Comparison of ENCODE assay signal across 20 mouse cellular contexts in genomic region chr9:118161536-118161935, GRCm38 (mm10). TPM values are rescaled to one million over a fixed set of nuclear protein-coding genes. Genes with fewer than 3 reads are reported as not detected.
A peak's percentile ranks its signal among the peaks of the same experiment; 100 is the strongest.
DNase-seq lines count a peak whose midpoint lies in the region; ATAC-seq and TF ChIP-seq lines count a peak whose summit lies in the region.
"Had no signal": no experiment of that assay in that cellular context is flagged by ENCODE, and none has a peak within 500 bp of the region (broad histone marks: within the 10 kb centered on the region; RNA-seq: fewer than 3 reads in every experiment).

No protein-coding gene starts in this region.

- H3K4me2 ChIP-seq in kidney, embryonic 16.5 days (replicated peaks; ENCODE audit: low read depth, low read length): no peak overlapping the region
- H3K4me2 ChIP-seq: embryonic facial prominence, embryonic 13.5 days; forebrain, embryonic 12.5 days; heart, embryonic 13.5 days; hindbrain, embryonic 13.5 days had no signal

- peak; percentile 26 for DNase-seq in kidney, adult 11 months
- DNase-seq in liver, adult 2 months (ENCODE audit: extremely low read depth, low read depth, low spot score): peak; percentile 94
- DNase-seq in liver: no peak
- DNase-seq in kidney, postnatal 10 days: peak; percentile 22
- DNase-seq in lung, adult 18-20 months: no peak
- DNase-seq: adrenal gland, adult 2 months; adrenal gland, postnatal 25 days; cerebellum, adult 18-20 months; cerebellum, adult 9-11 months; cerebellum, postnatal 36 days; forebrain, postnatal 0 days; gastrocnemius, postnatal 14 days had no signal

- no peak overlapping the region for H3K9ac ChIP-seq in kidney, embryonic 16.5 days (replicated peaks; ENCODE audit: low read length)
- H3K9ac ChIP-seq in liver, adult 2 months (ENCODE audit: low read depth, low read length): no peak overlapping the region
- H3K9ac ChIP-seq: embryonic facial prominence, embryonic 13.5 days; forebrain, embryonic 12.5 days; forebrain, postnatal 0 days; heart, embryonic 13.5 days; hindbrain, embryonic 13.5 days had no signal

- no peak for ATAC-seq in kidney, embryonic 16.5 days (ENCODE audit: low FRiP score, low TSS enrichment)
- ATAC-seq: activated CD4-positive, CD25-positive, alpha-beta regulatory T cell, adult 4 months; forebrain, postnatal 0 days; Patski had no signal

- H3K27ac ChIP-seq in kidney, embryonic 16.5 days (ENCODE audit: low read length): no peak overlapping the region
- no peak overlapping the region for H3K27ac ChIP-seq in liver, adult 2 months (replicated peaks; ENCODE audit: insufficient read depth, low read depth, low read length)
- H3K27ac ChIP-seq: embryonic facial prominence, embryonic 13.5 days; forebrain, embryonic 12.5 days; heart, embryonic 13.5 days; hindbrain, embryonic 13.5 days had no signal

- no peak overlapping the region for H3K4me3 ChIP-seq in kidney, embryonic 16.5 days (ENCODE audit: low read length)
- H3K4me3 ChIP-seq in liver, adult 2 months (ENCODE audit: insufficient read depth, low read depth, low read length): no peak overlapping the region
- H3K4me3 ChIP-seq: embryonic facial prominence, embryonic 13.5 days; forebrain, embryonic 12.5 days; heart, embryonic 13.5 days; hindbrain, embryonic 13.5 days had no signal

- no peaks in the 10 kb centered on the region for H3K27me3 ChIP-seq in kidney, embryonic 16.5 days (ENCODE audit: insufficient read depth, low read length)
- H3K27me3 ChIP-seq in liver, adult 2 months (ENCODE audit: control insufficient read depth, insufficient read depth, low read length): no peaks in the 10 kb centered on the region
- H3K27me3 ChIP-seq: CH12.LX; embryonic facial prominence, embryonic 13.5 days; forebrain, embryonic 12.5 days; heart, embryonic 13.5 days; hindbrain, embryonic 13.5 days; Patski had no signal

- 90% methylated on average over 6 of the region's 6 CpGs for WGBS in kidney, embryonic 16.5 days
- 57% methylated on average over 6 of the region's 6 CpGs for WGBS in liver, adult 2 months

- no peaks in the 10 kb centered on the region for H3K9me3 ChIP-seq in kidney, embryonic 16.5 days (ENCODE audit: low read length)
- H3K9me3 ChIP-seq: embryonic facial prominence, embryonic 13.5 days; forebrain, embryonic 12.5 days; heart, embryonic 13.5 days; hindbrain, embryonic 13.5 days had no signal

- no peaks in the 10 kb centered on the region for H3K79me2 ChIP-seq in liver, adult 2 months (ENCODE audit: control insufficient read depth, insufficient read depth, low read length)

- H3K4me1 ChIP-seq in kidney, embryonic 16.5 days (ENCODE audit: insufficient read depth, low read length): no peaks in the 10 kb centered on the region
- peaks cover 5% of the 10 kb centered on the region for H3K4me1 ChIP-seq in liver, adult 2 months (ENCODE audit: control insufficient read depth, insufficient read depth, low read length)
- H3K4me1 ChIP-seq: embryonic facial prominence, embryonic 13.5 days; forebrain, embryonic 12.5 days; heart, embryonic 13.5 days; hindbrain, embryonic 13.5 days had no signal

- H3K36me3 ChIP-seq in kidney, embryonic 16.5 days (ENCODE audit: insufficient read depth, low read length): no peaks in the 10 kb centered on the region
- no peaks in the 10 kb centered on the region for H3K36me3 ChIP-seq in liver, adult 2 months (ENCODE audit: control insufficient read depth, insufficient read depth, low read length)
- H3K36me3 ChIP-seq: embryonic facial prominence, embryonic 13.5 days; forebrain, embryonic 12.5 days; heart, embryonic 13.5 days; hindbrain, embryonic 13.5 days had no signal

- TF ChIP-seq CTCF in liver, adult 2 months (IDR thresholded peaks at IDR 0.05; ENCODE audit: low read depth, low read length): no peak

- no peak for TF ChIP-seq POLR2A in liver, adult 2 months (IDR thresholded peaks at IDR 0.05; ENCODE audit: extremely low read depth, insufficient read depth, low read length)

RNA-seq across cellular contexts. Expression of gene Cmc1, which starts 11.6 kb away (rescaled TPM):
- 39.2 and 40.2 TPM in 2 replicates for polyA plus RNA-seq in kidney, embryonic 16.5 days (2015; fragmentation: Nextera tagmentation; extraction: Ambion mirVana)
- 11.5 and 15.9 TPM in 2 replicates for total RNA-seq in liver, adult 2 months (2014; rRNA removed)
- 2.6 and 3.1 TPM in 2 replicates for polyA plus RNA-seq in liver, adult 2 months (2012; rRNA removed)

Comparison
In these comparisons a context has a peak if more than half of its experiments do, and no peak if none do; other contexts are left out.
1. DNase-seq: peak in kidney, adult 11 months (single experiment), liver, adult 2 months (single experiment) and kidney, postnatal 10 days (single experiment); none in liver (single experiment) and lung, adult 18-20 months (0 of 2).